Mouse (Mus musculus) forelimb bud, embryonic 11.5 days (tissue): ENCODE data around the gene Ambp.

ENCODE experiments used
- DNase-seq: peaks from one replicate; pipeline ENCODE4 v3.0.0-alpha.2; 2012; ENCODE audit warnings: low read depth, low spot score

The Ambp gene

GRCm38 (mm10) chr4:63118639-63119437, 35.8 kb downstream of the Ambp start:
- DNase-seq, result peak; percentile 85

GRCm38 (mm10) chr4:63105651-63106050, 48.9 kb downstream of the Ambp start:
- DNase-seq, result no peak

GRCm38 (mm10) chr4:63102025-63102424, 52.6 kb downstream of the Ambp start:
- no peak for DNase-seq

- DNase-seq, result no peak
These were observed 54.1 kb downstream of the Ambp start for GRCm38 (mm10) chr4:63100478-63100877.

GRCm38 (mm10) chr4:63097603-63098002, 57.0 kb downstream of the Ambp start:
- DNase-seq, result no peak
